Mouse (Mus musculus) olfactory bulb, adult 2 months (tissue): Measurements from ENCODE around the gene Epha6.

Experiments used
- CTCF ChIP-seq: fragments of 200-500 bp; IDR thresholded peaks from 2 replicates; pipeline ENCODE4 v1.5.1; 2012; ENCODE audit warnings: low read depth, mild to moderate bottlenecking, low read length, moderate library complexity; ENCODE audit not compliant: insufficient read depth
- POLR2A ChIP-seq: fragments of 200-500 bp; IDR thresholded peaks from 2 replicates; pipeline ENCODE4 v1.6.1; 2012; ENCODE audit warnings: mild to moderate bottlenecking, low read depth, low read length, moderate library complexity; ENCODE audit not compliant: insufficient read depth

DNA sequence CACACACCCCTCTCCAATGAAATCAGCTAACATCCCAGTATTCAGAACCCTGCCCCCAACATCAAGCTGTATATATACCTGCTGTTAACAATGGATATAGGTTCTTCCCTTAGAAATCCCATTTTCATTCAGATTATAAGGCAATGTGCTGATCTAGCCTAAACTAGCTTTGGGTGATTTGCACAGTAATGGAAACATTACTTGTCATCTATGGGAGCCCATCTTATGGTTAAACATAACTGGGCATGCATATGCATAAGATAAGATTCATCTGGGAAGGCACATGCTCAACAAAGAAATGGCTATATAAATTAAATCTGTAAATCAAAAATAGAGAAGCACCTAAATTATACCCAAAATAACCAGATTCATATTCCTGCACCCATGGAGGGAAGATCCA is 230.2 kb downstream of the Epha6 start:
- TF ChIP-seq CTCF (no peak), POLR2A (no peak)
